Mouse (Mus musculus) heart, postnatal 0 days (tissue): ENCODE results near the gene Gm5134. TPM values are rescaled to one million over a fixed set of nuclear protein-coding genes. Genes with fewer than 3 reads are reported as not detected.
A peak's percentile ranks its signal among the peaks of the same experiment; 100 is the strongest.

Experiments
- ATAC-seq: fragments of 200-750 bp; cut with Nextera tagmentation; 2 replicates; pipeline ENCODE4 v1.8.0; 2017; ENCODE audit warnings: low read depth, moderate number of reproducible peaks, moderate library complexity; ENCODE audit not compliant: insufficient read depth
- DNase-seq: peaks from one replicate; pipeline ENCODE4 v3.0.0-alpha.2; 2016; ENCODE audit warnings: low spot score
- H3K27ac ChIP-seq: fragments of 300-500 bp; sonication (generic); 2 replicates; pipeline ENCODE4 v1.5.1; 2014; ENCODE audit warnings: low read depth, mild to moderate bottlenecking
- H3K27me3 ChIP-seq: fragments of 300-500 bp; sonication (generic); 2 replicates; pipeline ENCODE4 v1.6.1; 2014; ENCODE audit warnings: low read length, mixed read lengths; ENCODE audit not compliant: control insufficient read depth, insufficient read depth
- H3K36me3 ChIP-seq: fragments of 300-500 bp; sonication (generic); replicated peaks from 2 replicates; pipeline ENCODE4 v1.6.1; 2014; ENCODE audit warnings: low read length, mixed read lengths; ENCODE audit not compliant: control insufficient read depth, insufficient read depth
- H3K4me1 ChIP-seq: fragments of 300-500 bp; sonication (generic); 2 replicates; pipeline ENCODE4 v1.6.1; 2014; ENCODE audit warnings: antibody characterized with exemption; ENCODE audit not compliant: control insufficient read depth, insufficient read depth
- H3K4me2 ChIP-seq: fragments of 300-500 bp; sonication (generic); 2 replicates; pipeline ENCODE4 v1.6.1; 2014; ENCODE audit warnings: low read depth, mild to moderate bottlenecking, low read length, moderate library complexity
- H3K4me3 ChIP-seq: fragments of 300-500 bp; sonication (generic); 2 replicates; pipeline ENCODE4 v1.5.1; 2014; ENCODE audit warnings: low read depth, low read length
- H3K9ac ChIP-seq: fragments of 300-500 bp; sonication (generic); replicated peaks from 2 replicates; pipeline ENCODE4 v1.6.1; 2014; ENCODE audit warnings: low read depth, low read length, mixed read lengths
- H3K9me3 ChIP-seq: fragments of 300-500 bp; sonication (generic); replicated peaks from 2 replicates; pipeline ENCODE4 v1.6.1; 2016; ENCODE audit warnings: low read length; ENCODE audit not compliant: control insufficient read depth
- CTCF ChIP-seq: IDR thresholded peaks from 2 replicates; pipeline ENCODE4 v1.5.1; 2016; ENCODE audit warnings: antibody characterized with exemption, control low read depth, low read depth
- EP300 ChIP-seq: IDR thresholded peaks from 2 replicates; pipeline ENCODE4 v1.6.1; 2016; ENCODE audit warnings: antibody characterized with exemption, low read depth
- WGBS: fragments of 180-500 bp; shearing (Covaris S2); extraction: QIAGEN DNeasy Blood & Tissue Kit; methylation state at CpG from one replicate; pipeline ENCODE4 v1.1.7; 2014; 5-methylcytosine and 5-hydroxymethylcytosine counted together
- polyA plus RNA-seq: library from polyadenylated mRNA; unstranded; fragments of >200 nt; fragmentation: Nextera tagmentation; extraction: Ambion mirVana; gene quantifications from 2 replicates; pipeline ENCODE4 v1.2.1, GENCODE M21; 2015
- total RNA-seq: library from RNA; depleted of rRNA; stranded (reverse); fragments of >200 nt; gene quantifications from 2 replicates; pipeline ENCODE4 v1.2.3, GENCODE M21; 2014; ENCODE audit warnings: low replicate concordance; rRNA removed

Gene Gm5134
- total RNA-seq: 4.9 TPM in 1 of 2 replicates, not detected in the other
- polyA plus RNA-seq: not detected in 2 replicates

DNA sequence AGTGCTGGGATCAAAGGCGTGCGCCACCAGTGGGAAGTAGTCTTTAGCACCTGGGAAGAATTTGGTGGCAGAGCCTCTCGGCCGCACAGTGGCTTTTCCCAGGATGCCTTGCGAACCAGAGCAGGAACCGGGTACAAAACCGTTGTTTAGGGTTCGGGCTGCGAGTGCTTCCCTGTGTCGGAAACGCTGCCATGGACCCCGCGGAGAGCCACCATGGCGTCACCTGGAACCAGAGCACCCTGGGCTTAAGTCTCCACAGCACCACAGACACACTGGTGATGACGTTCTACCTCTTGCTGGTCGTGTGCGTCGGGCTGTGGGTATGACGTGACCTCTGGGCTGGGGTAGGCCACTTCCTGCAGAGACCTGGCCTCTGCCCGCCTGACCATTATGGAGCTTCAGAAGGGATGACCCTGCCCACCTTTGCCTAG is at the start of gene Gm5134:
Gm5134 (plus strand) TSS at position 134 of the 431 bp plus-strand sequence.
- WGBS: 17% methylated on average over 20 of the region's 20 CpGs
- H3K4me2 ChIP-seq: peak within 1 kb of the TSS; percentile 24; the same call in 1 of the 2 replicates
- H3K9me3 ChIP-seq: no peaks in the 10 kb centered on the region
- DNase-seq (no peak), ATAC-seq (no peak)
- no peak within 1 kb of the TSS for H3K27ac ChIP-seq
- peaks cover 9% of the 10 kb centered on the region; the same call in 1 of the 2 replicates for H3K27me3 ChIP-seq
- no peak for TF ChIP-seq CTCF
- no peak for TF ChIP-seq EP300
- H3K4me1 ChIP-seq: peaks cover 6% of the 10 kb centered on the region; the same call in 1 of the 2 replicates
- H3K9ac ChIP-seq: no peak within 1 kb of the TSS
- H3K36me3 ChIP-seq: no peaks in the 10 kb centered on the region
- no peak within 1 kb of the TSS; the same call in 1 of the 2 replicates for H3K4me3 ChIP-seq

- DNase-seq: no peak
- no peaks in the 10 kb centered on the region for H3K9me3 ChIP-seq
- H3K4me2 ChIP-seq: no peak overlapping the region
- H3K27ac ChIP-seq: no peak overlapping the region
- H3K4me3 ChIP-seq: no peak overlapping the region
- ATAC-seq: no peak
- H3K36me3 ChIP-seq: peaks cover 94% of the 10 kb centered on the region
- no peak overlapping the region for H3K9ac ChIP-seq
- no peaks in the 10 kb centered on the region for H3K27me3 ChIP-seq
- WGBS: 93% methylated on average over 4 of the region's 4 CpGs
- no peak for TF ChIP-seq EP300
- TF ChIP-seq CTCF: no peak
- H3K4me1 ChIP-seq: no peaks in the 10 kb centered on the region
Measured at GRCm38 (mm10) chr10:75906882-75907281, 47.4 kb upstream of the Gm5134 start.

- peaks cover 70% of the 10 kb centered on the region for H3K36me3 ChIP-seq
Measured at GRCm38 (mm10) chr10:75910698-75911097, 43.6 kb upstream of the Gm5134 start.

GRCm38 (mm10) chr10:75913013-75913589 is 41.2 kb upstream of the Gm5134 start:
- TF ChIP-seq EP300: no peak
- TF ChIP-seq CTCF: no peak
- peaks cover 58% of the 10 kb centered on the region for H3K36me3 ChIP-seq
- no peak for ATAC-seq
- no peaks in the 10 kb centered on the region for H3K4me1 ChIP-seq
- H3K4me2 ChIP-seq: no peak overlapping the region
- no peak for DNase-seq
- H3K9ac ChIP-seq: no peak overlapping the region
- H3K4me3 ChIP-seq: no peak overlapping the region
- 31% methylated on average over 6 of the region's 6 CpGs for WGBS
- no peaks in the 10 kb centered on the region for H3K27me3 ChIP-seq
- no peaks in the 10 kb centered on the region for H3K9me3 ChIP-seq
- H3K27ac ChIP-seq: no peak overlapping the region

More at GRCm38 (mm10) chr10:75910698-75911097, 43.6 kb upstream of the Gm5134 start:
- ATAC-seq (no peak), DNase-seq (no peak)
- no peak overlapping the region for H3K4me3 ChIP-seq
- H3K9me3 ChIP-seq: no peaks in the 10 kb centered on the region
- no peaks in the 10 kb centered on the region for H3K4me1 ChIP-seq
- TF ChIP-seq CTCF (no peak), EP300 (no peak)
- 68% methylated on average over 2 of the region's 2 CpGs for WGBS
- no peak overlapping the region for H3K4me2 ChIP-seq
- no peak overlapping the region for H3K27ac ChIP-seq
- no peak overlapping the region for H3K9ac ChIP-seq
- H3K27me3 ChIP-seq: no peaks in the 10 kb centered on the region

DNA sequence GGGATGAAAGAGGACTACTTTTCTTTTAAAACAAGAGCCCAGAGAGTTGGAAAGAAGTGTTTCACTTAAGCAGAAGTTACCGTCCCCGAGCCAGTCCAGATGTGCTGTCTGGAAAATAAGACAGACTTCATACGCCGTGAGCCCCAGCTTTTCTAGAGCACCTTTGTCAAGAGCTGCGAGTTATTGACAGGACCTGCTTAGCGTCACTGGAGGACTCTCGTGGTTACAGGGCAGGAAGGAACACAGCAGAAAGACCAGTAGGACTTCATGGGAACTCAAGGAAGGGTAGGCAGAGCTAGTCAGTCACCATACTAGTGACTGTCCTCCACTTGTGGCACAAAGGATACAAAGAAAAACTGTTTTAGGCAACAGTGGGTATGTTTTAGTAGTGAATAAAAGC is 38.8 kb upstream of the Gm5134 start:
- TF ChIP-seq EP300: no peak
- no peak for TF ChIP-seq CTCF
- no peak overlapping the region for H3K4me2 ChIP-seq
- no peaks in the 10 kb centered on the region for H3K9me3 ChIP-seq
- H3K27ac ChIP-seq: no peak overlapping the region
- ATAC-seq (no peak), DNase-seq (no peak)
- H3K36me3 ChIP-seq: peaks cover 44% of the 10 kb centered on the region
- WGBS: 50% methylated on average over 7 of the region's 7 CpGs
- no peaks in the 10 kb centered on the region for H3K27me3 ChIP-seq
- no peak overlapping the region for H3K4me3 ChIP-seq
- H3K9ac ChIP-seq: no peak overlapping the region
- peaks cover 8% of the 10 kb centered on the region; the same call in 1 of the 2 replicates for H3K4me1 ChIP-seq

GRCm38 (mm10) chr10:75916840-75917239 is 37.5 kb upstream of the Gm5134 start:
- H3K27me3 ChIP-seq: no peaks in the 10 kb centered on the region
- H3K9ac ChIP-seq: no peak overlapping the region
- WGBS: 83% methylated on average over 8 of the region's 8 CpGs
- H3K36me3 ChIP-seq: peaks cover 31% of the 10 kb centered on the region; the same call in 1 of the 2 replicates
- no peak overlapping the region for H3K4me2 ChIP-seq
- TF ChIP-seq EP300: no peak
- TF ChIP-seq CTCF: no peak
- no peak overlapping the region for H3K4me3 ChIP-seq
- ATAC-seq: no peak
- H3K27ac ChIP-seq: no peak overlapping the region
- DNase-seq: no peak
- peaks cover 10% of the 10 kb centered on the region for H3K4me1 ChIP-seq
- no peaks in the 10 kb centered on the region for H3K9me3 ChIP-seq
